In the genomic region with DNA sequence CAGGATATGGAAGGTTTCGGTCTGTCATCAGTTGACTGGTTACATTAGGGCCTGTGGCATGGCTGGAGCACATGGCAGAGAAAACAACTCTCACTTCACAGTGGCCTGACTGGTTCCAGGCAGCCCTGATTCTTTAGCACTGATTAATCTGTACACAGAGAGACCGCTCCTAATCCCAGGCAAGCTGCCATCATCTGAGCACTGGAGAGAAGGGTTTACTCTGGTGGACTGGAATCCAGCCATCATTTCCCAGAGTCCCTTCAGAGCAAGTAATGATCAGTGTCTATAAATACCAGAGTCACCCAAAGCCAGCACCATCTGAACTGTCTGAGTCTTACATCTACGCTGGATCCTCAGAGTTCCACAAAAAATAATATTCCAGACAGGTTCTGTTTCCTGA, we compare ENCODE assay signal across 25 mouse cellular contexts. TPM values are rescaled to one million over a fixed set of nuclear protein-coding genes. Genes with fewer than 3 reads are reported as not detected.
DNase-seq lines count a peak whose midpoint lies in the region; ATAC-seq and TF ChIP-seq lines count a peak whose summit lies in the region.
"Had no signal": no experiment of that assay in that cellular context is flagged by ENCODE, and none has a peak within 500 bp of the region (broad histone marks: within the 10 kb centered on the region; RNA-seq: fewer than 3 reads in every experiment).

No protein-coding gene starts in this region.

- H3K27ac ChIP-seq in liver, adult 2 months (replicated peaks; ENCODE audit: insufficient read depth, low read depth, low read length) = no peak overlapping the region
- no peak overlapping the region for H3K27ac ChIP-seq in liver, postnatal 0 days (ENCODE audit: low read depth)
- no peak overlapping the region; the same call in 1 of the 2 replicates for H3K27ac ChIP-seq in heart, postnatal 0 days (ENCODE audit: low read depth)
- H3K27ac ChIP-seq: embryonic facial prominence, embryonic 15.5 days; hindbrain, embryonic 12.5 days; limb, embryonic 15.5 days; midbrain, embryonic 13.5 days; neural tube, embryonic 13.5 days had no signal

- H3K9me3 ChIP-seq in liver, postnatal 0 days (ENCODE audit: low read length) = no peaks in the 10 kb centered on the region
- H3K9me3 ChIP-seq in heart, postnatal 0 days (replicated peaks; ENCODE audit: control insufficient read depth, low read length) = no peaks in the 10 kb centered on the region
- H3K9me3 ChIP-seq: hindbrain, embryonic 12.5 days; limb, embryonic 15.5 days; midbrain, embryonic 13.5 days; neural tube, embryonic 13.5 days had no signal

- intact Hi-C loops in gastrocnemius, postnatal 14 days (cut with DNase I; ENCODE audit: low total_unique reads) = no loop called here

- no peaks in the 10 kb centered on the region for H3K79me2 ChIP-seq in liver, adult 2 months (ENCODE audit: control insufficient read depth, insufficient read depth, low read length)

- ATAC-seq in liver, postnatal 0 days = no peak
- peak; percentile 8; the same call in 1 of the 2 replicates for ATAC-seq in heart, postnatal 0 days (ENCODE audit: insufficient read depth, low read depth)
- ATAC-seq: forebrain, embryonic 16.5 days; midbrain, embryonic 13.5 days had no signal

- no peaks in the 10 kb centered on the region for H3K27me3 ChIP-seq in liver, adult 2 months (ENCODE audit: control insufficient read depth, insufficient read depth, low read length)
- H3K27me3 ChIP-seq in liver, postnatal 0 days (ENCODE audit: insufficient read depth, low read length) = no peaks in the 10 kb centered on the region
- no peaks in the 10 kb centered on the region for H3K27me3 ChIP-seq in heart, postnatal 0 days (ENCODE audit: control insufficient read depth, insufficient read depth, low read length)
- H3K27me3 ChIP-seq: embryonic facial prominence, embryonic 15.5 days; hindbrain, embryonic 12.5 days; midbrain, embryonic 13.5 days had no signal

- no peaks in the 10 kb centered on the region for H3K4me1 ChIP-seq in liver, adult 2 months (ENCODE audit: control insufficient read depth, insufficient read depth, low read length)
- no peaks in the 10 kb centered on the region for H3K4me1 ChIP-seq in liver, postnatal 0 days (ENCODE audit: insufficient read depth)
- peaks cover 34% of the 10 kb centered on the region for H3K4me1 ChIP-seq in heart, postnatal 0 days (ENCODE audit: control insufficient read depth, insufficient read depth)

- no peak for TF ChIP-seq POLR2A in liver, adult 2 months (IDR thresholded peaks at IDR 0.05; ENCODE audit: extremely low read depth, insufficient read depth, low read length)

- TF ChIP-seq EP300 in liver, postnatal 0 days (IDR thresholded peaks at IDR 0.05; ENCODE audit: low read depth) = no peak
- no peak for TF ChIP-seq EP300 in heart, postnatal 0 days (IDR thresholded peaks at IDR 0.05; ENCODE audit: low read depth)

- H3K4me3 ChIP-seq in liver, adult 2 months (ENCODE audit: insufficient read depth, low read depth, low read length) = no peak overlapping the region
- H3K4me3 ChIP-seq in liver, postnatal 0 days (ENCODE audit: low read depth, low read length) = no peak overlapping the region
- H3K4me3 ChIP-seq in heart, postnatal 0 days (ENCODE audit: low read depth, low read length) = no peak overlapping the region
- H3K4me3 ChIP-seq: embryonic facial prominence, embryonic 15.5 days; hindbrain, embryonic 12.5 days; limb, embryonic 15.5 days; midbrain, embryonic 13.5 days; neural tube, embryonic 13.5 days had no signal

- H3K36me3 ChIP-seq in liver, adult 2 months (ENCODE audit: control insufficient read depth, insufficient read depth, low read length) = peaks cover 2% of the 10 kb centered on the region
- H3K36me3 ChIP-seq in liver, postnatal 0 days (replicated peaks; ENCODE audit: insufficient read depth, low read length) = peaks cover 11% of the 10 kb centered on the region; the same call in 1 of the 2 replicates
- no peaks in the 10 kb centered on the region for H3K36me3 ChIP-seq in heart, postnatal 0 days (replicated peaks; ENCODE audit: control insufficient read depth, insufficient read depth, low read length)
- H3K36me3 ChIP-seq: embryonic facial prominence, embryonic 15.5 days; hindbrain, embryonic 12.5 days; midbrain, embryonic 13.5 days; neural tube, embryonic 13.5 days had no signal

- H3K9ac ChIP-seq in liver, adult 2 months (ENCODE audit: low read depth, low read length) = no peak overlapping the region
- no peak overlapping the region for H3K9ac ChIP-seq in liver, postnatal 0 days (replicated peaks)
- H3K9ac ChIP-seq in heart, postnatal 0 days (replicated peaks; ENCODE audit: low read depth, low read length) = no peak overlapping the region
- H3K9ac ChIP-seq: embryonic facial prominence, embryonic 15.5 days; hindbrain, embryonic 12.5 days; limb, embryonic 15.5 days; midbrain, embryonic 13.5 days; neural tube, embryonic 13.5 days had no signal

- TF ChIP-seq CTCF in liver, adult 2 months (IDR thresholded peaks at IDR 0.05; ENCODE audit: low read depth, low read length) = no peak
- no peak for TF ChIP-seq CTCF in liver, postnatal 0 days (IDR thresholded peaks at IDR 0.05; ENCODE audit: low read depth)
- TF ChIP-seq CTCF in heart, postnatal 0 days (IDR thresholded peaks at IDR 0.05; ENCODE audit: low read depth) = no peak

- H3K4me2 ChIP-seq in liver, postnatal 0 days (ENCODE audit: low read depth, low read length) = no peak overlapping the region
- no peak overlapping the region for H3K4me2 ChIP-seq in heart, postnatal 0 days (ENCODE audit: low read depth, low read length)
- H3K4me2 ChIP-seq: embryonic facial prominence, embryonic 15.5 days; hindbrain, embryonic 12.5 days; limb, embryonic 15.5 days; midbrain, embryonic 13.5 days; neural tube, embryonic 13.5 days had no signal

- peak; percentile 18 for DNase-seq in gastrocnemius, postnatal 25 days
- DNase-seq in gastrocnemius, postnatal 14 days = no peak
- DNase-seq in liver, adult 2 months (ENCODE audit: extremely low read depth, low read depth, low spot score) = peak; percentile 15
- DNase-seq in liver, postnatal 0 days = no peak
- DNase-seq in adipocyte (ENCODE audit: low spot score) = peak; percentile 50
- no peak for DNase-seq in heart, postnatal 0 days (ENCODE audit: low spot score)
- no peak for DNase-seq in thymus, postnatal 4 days
- DNase-seq: adrenal gland, adult 2 months; B cell, adult 2 months; cerebellum, postnatal 25 days; embryo, embryonic 11 days; kidney, adult 8-10 months; kidney, postnatal 14 days; right cerebral cortex, postnatal 25 days; thymus, adult 2 months had no signal

- 90% methylated on average over 3 of the region's 3 CpGs for WGBS in liver, adult 2 months
- 83% methylated on average over 3 of the region's 3 CpGs for WGBS in liver, postnatal 0 days (ENCODE audit: insufficient replicate concordance)
- WGBS in heart, postnatal 0 days = 59% methylated on average over 3 of the region's 3 CpGs

RNA-seq across cellular contexts. Expression of a gene that starts 39.6 kb away (rescaled TPM):
- not detected for total RNA-seq in gastrocnemius, postnatal 25 days (2021)
- total RNA-seq in gastrocnemius, postnatal 14 days (2021) = not detected
- not detected in 2 replicates for total RNA-seq in liver, adult 2 months (2014; rRNA removed)
- polyA plus RNA-seq in liver, adult 2 months (2012; rRNA removed) = not detected in 2 replicates
- polyA plus RNA-seq in liver, postnatal 0 days (2015; fragmentation: Nextera tagmentation; extraction: Ambion mirVana) = not detected in 2 replicates
- not detected in 2 replicates for total RNA-seq in heart, postnatal 0 days (2014; rRNA removed; ENCODE audit: low replicate concordance)
- polyA plus RNA-seq in heart, postnatal 0 days (2015; fragmentation: Nextera tagmentation; extraction: Ambion mirVana) = not detected in 2 replicates
- total RNA-seq: megakaryocyte, adult 5-6 weeks had no signal
- polyA plus RNA-seq: heart, embryonic 14.5 days; hindbrain, embryonic 12.5 days; liver, embryonic 16.5 days; stomach, embryonic 16.5 days; thymus, adult 2 months had no signal

RNA-seq across cellular contexts. Expression of a gene that starts 57.0 kb away (rescaled TPM):
- 10 to 100 TPM; 23.4 to 25.1 TPM for total RNA-seq in gastrocnemius, postnatal 25 days (2021)
- total RNA-seq in gastrocnemius, postnatal 14 days (2021) = 10 to 100 TPM; 32.2 to 39.6 TPM
- 0.37 and 1.7 TPM in 2 replicates for total RNA-seq in liver, adult 2 months (2014; rRNA removed)
- 1.1 and 1.3 TPM in 2 replicates for polyA plus RNA-seq in liver, adult 2 months (2012; rRNA removed)
- 3.0 and 3.1 TPM in 2 replicates for polyA plus RNA-seq in liver, postnatal 0 days (2015; fragmentation: Nextera tagmentation; extraction: Ambion mirVana)
- total RNA-seq in heart, postnatal 0 days (2014; rRNA removed; ENCODE audit: low replicate concordance) = 33.2 and 55.8 TPM in 2 replicates
- polyA plus RNA-seq in heart, postnatal 0 days (2015; fragmentation: Nextera tagmentation; extraction: Ambion mirVana) = 14.2 and 16.8 TPM in 2 replicates

Comparison
In these comparisons a context has a peak if more than half of its experiments do, and no peak if none do; other contexts are left out.
1. DNase-seq: peak in gastrocnemius, postnatal 25 days (single experiment), liver, adult 2 months (single experiment) and adipocyte (single experiment); none in gastrocnemius, postnatal 14 days (single experiment), liver, postnatal 0 days (single experiment), heart, postnatal 0 days (single experiment) and thymus, postnatal 4 days (single experiment).